Mouse (Mus musculus) liver, adult 2 months (tissue): ENCODE results near the gene Srebf2.

Experiments used
- CTCF ChIP-seq: fragments of 200-500 bp; IDR thresholded peaks from 2 replicates; pipeline ENCODE4 v1.5.1; 2011; ENCODE audit warnings: low read depth, low read length, control low read depth
- POLR2A ChIP-seq: fragments of 200-500 bp; IDR thresholded peaks from 2 replicates; pipeline ENCODE4 v1.6.1; 2011; ENCODE audit warnings: low read length, control low read depth; ENCODE audit not compliant: insufficient read depth; ENCODE audit errors: extremely low read depth

GRCm38 (mm10) chr15:82203090-82203489, 56.1 kb downstream of the Srebf2 start:
- TF ChIP-seq POLR2A (no peak), CTCF (no peak)
